Mouse (Mus musculus): ENCODE measurements around the gene Gm13304.
"Not testable (repeated sequence)": the region's sequence is repeated elsewhere in the genome, so short reads cannot be mapped to it uniquely, and the experiment has no call there.

The Gm13304 gene

DNA sequence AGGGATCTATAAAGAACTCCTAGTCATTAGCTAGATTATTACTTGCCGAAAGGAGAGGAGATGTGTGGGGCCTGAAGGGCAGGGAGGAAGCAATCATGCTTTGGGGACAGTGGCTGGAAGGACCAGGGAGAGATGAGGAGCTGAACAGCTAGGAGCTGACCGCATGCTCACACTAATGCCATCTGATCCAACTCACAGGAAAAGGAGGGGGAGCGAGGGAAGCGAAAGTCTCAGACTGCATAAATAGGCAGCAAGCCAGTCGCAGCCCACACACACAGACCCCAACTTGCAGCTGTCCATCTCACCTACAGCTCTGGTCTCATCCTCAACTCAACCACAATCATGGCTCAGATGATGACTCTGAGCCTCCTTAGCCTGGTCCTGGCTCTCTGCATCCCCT is at the start of gene Gm13304:
TSS of gene Gm13304 (plus strand) at position 301 of the 400 bp plus-strand sequence.
- in situ Hi-C loops (cut with MboI; ENCODE audit: low sequenced_read_pairs): not testable (repeated sequence)

GRCm38 (mm10) chr4:42090907-42091306 is 23.7 kb upstream of the Gm13304 start, which contains the start of gene Gm3893:
TSS of gene Gm3893 (plus strand) at chr4:42091207.
- in situ Hi-C loops (cut with MboI; ENCODE audit: low sequenced_read_pairs): not testable (repeated sequence)

- in situ Hi-C loops (cut with MboI; ENCODE audit: low sequenced_read_pairs): not testable (repeated sequence)
Measured at GRCm38 (mm10) chr4:42153136-42153535, 38.5 kb downstream of the Gm13304 start, which contains the start of gene Gm13306. TSS of gene Gm13306 (plus strand) at chr4:42153436.

Measured in CH12F3 (cell line).